Mouse (Mus musculus) retina, embryonic 14.5 days (tissue): ENCODE data around the gene St6galnac6.

ENCODE experiments used
- DNase-seq: peaks from one replicate; pipeline ENCODE4 v3.0.0-alpha.2; 2015; ENCODE audit warnings: low spot score

St6galnac6 gene

GRCm38 (mm10) chr2:32640550-32641051, 41.1 kb downstream of the St6galnac6 start:
- DNase-seq, result no peak

- no peak for DNase-seq
Observed at GRCm38 (mm10) chr2:32641810-32642209, 42.3 kb downstream of the St6galnac6 start.

GRCm38 (mm10) chr2:32642813-32643212, 43.3 kb downstream of the St6galnac6 start:
- DNase-seq, result no peak

GRCm38 (mm10) chr2:32644083-32644482, 44.6 kb downstream of the St6galnac6 start:
- no peak for DNase-seq

- no peak for DNase-seq
Observed at GRCm38 (mm10) chr2:32644799-32645475, 45.4 kb downstream of the St6galnac6 start.

GRCm38 (mm10) chr2:32645647-32646046, 46.1 kb downstream of the St6galnac6 start:
- DNase-seq, result no peak

GRCm38 (mm10) chr2:32646379-32647056, 47.0 kb downstream of the St6galnac6 start, which contains the start of gene Eng:
TSS of gene Eng (plus strand) at chr2:32646595.
- DNase-seq, result no peak

- no peak for DNase-seq
Observed at GRCm38 (mm10) chr2:32647366-32647765, 47.9 kb downstream of the St6galnac6 start.

- DNase-seq, result peak; percentile 23
Observed at GRCm38 (mm10) chr2:32653764-32654163, 54.3 kb downstream of the St6galnac6 start.

GRCm38 (mm10) chr2:32654743-32655393, 55.4 kb downstream of the St6galnac6 start:
- no peak for DNase-seq

GRCm38 (mm10) chr2:32655394-32655744, 55.9 kb downstream of the St6galnac6 start:
- no peak for DNase-seq

GRCm38 (mm10) chr2:32655826-32656225, 56.3 kb downstream of the St6galnac6 start:
- DNase-seq, result no peak

- no peak for DNase-seq
Observed at GRCm38 (mm10) chr2:32658873-32659272, 59.4 kb downstream of the St6galnac6 start.

GRCm38 (mm10) chr2:32661509-32662107, 62.1 kb downstream of the St6galnac6 start:
- DNase-seq, result no peak

GRCm38 (mm10) chr2:32662291-32662690, 62.8 kb downstream of the St6galnac6 start:
- no peak for DNase-seq

GRCm38 (mm10) chr2:32665345-32665744, 65.8 kb downstream of the St6galnac6 start:
- DNase-seq, result no peak

- no peak for DNase-seq
Observed at GRCm38 (mm10) chr2:32665853-32666252, 66.3 kb downstream of the St6galnac6 start.

GRCm38 (mm10) chr2:32667775-32668174, 68.3 kb downstream of the St6galnac6 start:
- peak; percentile 54 for DNase-seq

GRCm38 (mm10) chr2:32668176-32668575, 68.7 kb downstream of the St6galnac6 start:
- peak; percentile 26 for DNase-seq

GRCm38 (mm10) chr2:32669876-32670275, 70.4 kb downstream of the St6galnac6 start:
- DNase-seq, result no peak
